Mouse (Mus musculus) midbrain, postnatal 0 days (tissue): ENCODE results near the gene Duxbl1. TPM values are rescaled to one million over a fixed set of nuclear protein-coding genes. Genes with fewer than 3 reads are reported as not detected.
A peak's percentile ranks its signal among the peaks of the same experiment; 100 is the strongest.
"Not testable (repeated sequence)": the region's sequence is repeated elsewhere in the genome, so short reads cannot be mapped to it uniquely, and the experiment has no call there.

Source experiments
- ATAC-seq: fragments of 200-750 bp; cut with Nextera tagmentation; 2 replicates; pipeline ENCODE4 v1.8.0; 2017; ENCODE audit warnings: moderate number of reproducible peaks, mild to moderate bottlenecking, moderate TSS enrichment, moderate library complexity; ENCODE audit not compliant: low FRiP score
- DNase-seq: peaks from one replicate; pipeline ENCODE4 v3.0.0-alpha.2; 2015; ENCODE audit warnings: low spot score
- H3K27ac ChIP-seq: fragments of 300-500 bp; sonication (generic); 2 replicates; pipeline ENCODE4 v1.5.1; 2014; ENCODE audit warnings: low read depth, mild to moderate bottlenecking, low read length, mixed read lengths
- H3K27me3 ChIP-seq: fragments of 300-500 bp; sonication (generic); 2 replicates; pipeline ENCODE4 v1.6.1; 2014; ENCODE audit warnings: low read length, control low read depth, mixed read lengths; ENCODE audit not compliant: insufficient read depth
- H3K36me3 ChIP-seq: fragments of 300-500 bp; sonication (generic); 2 replicates; pipeline ENCODE4 v1.6.1; 2014; ENCODE audit warnings: low read length, control low read depth, mixed read lengths; ENCODE audit not compliant: insufficient read depth
- H3K4me1 ChIP-seq: fragments of 300-500 bp; sonication (generic); 2 replicates; pipeline ENCODE4 v1.6.1; 2014; ENCODE audit warnings: mild to moderate bottlenecking, control low read depth, antibody characterized with exemption, low read length, mixed read lengths; ENCODE audit not compliant: insufficient read depth
- H3K4me2 ChIP-seq: fragments of 300-500 bp; sonication (generic); 2 replicates; pipeline ENCODE4 v1.6.1; 2014; ENCODE audit warnings: low read depth, mild to moderate bottlenecking, low read length, mixed read lengths; ENCODE audit not compliant: poor library complexity, severe bottlenecking
- H3K4me3 ChIP-seq: fragments of 300-500 bp; sonication (generic); 2 replicates; pipeline ENCODE4 v1.5.1; 2014; ENCODE audit warnings: low read depth, mild to moderate bottlenecking, low read length, moderate library complexity
- H3K9ac ChIP-seq: fragments of 300-500 bp; sonication (generic); replicated peaks from 2 replicates; pipeline ENCODE4 v1.6.1; 2014; ENCODE audit warnings: mild to moderate bottlenecking, low read length, moderate library complexity, mixed read lengths; ENCODE audit not compliant: poor library complexity, severe bottlenecking
- H3K9me3 ChIP-seq: fragments of 300-500 bp; sonication (generic); 2 replicates; pipeline ENCODE4 v1.6.1; 2016; ENCODE audit warnings: low read length, control low read depth
- WGBS: fragments of 180-500 bp; shearing (Covaris S2); extraction: QIAGEN DNeasy Blood & Tissue Kit; methylation state at CpG from one replicate; pipeline ENCODE4 v1.1.7; 2014; 5-methylcytosine and 5-hydroxymethylcytosine counted together
- polyA plus RNA-seq: library from polyadenylated mRNA; unstranded; fragments of >200 nt; fragmentation: Nextera tagmentation; extraction: Ambion mirVana; gene quantifications from 2 replicates; pipeline ENCODE4 v1.2.1, GENCODE M21; 2015
- total RNA-seq: library from RNA; depleted of rRNA; stranded (reverse); fragments of >200 nt; gene quantifications from 2 replicates; pipeline ENCODE4 v1.2.3, GENCODE M21; 2014; rRNA removed

Duxbl1 gene
- total RNA-seq (1.2 and 2.6 TPM in 2 replicates), polyA plus RNA-seq (1.2 and 1.3 TPM in 2 replicates)

DNA sequence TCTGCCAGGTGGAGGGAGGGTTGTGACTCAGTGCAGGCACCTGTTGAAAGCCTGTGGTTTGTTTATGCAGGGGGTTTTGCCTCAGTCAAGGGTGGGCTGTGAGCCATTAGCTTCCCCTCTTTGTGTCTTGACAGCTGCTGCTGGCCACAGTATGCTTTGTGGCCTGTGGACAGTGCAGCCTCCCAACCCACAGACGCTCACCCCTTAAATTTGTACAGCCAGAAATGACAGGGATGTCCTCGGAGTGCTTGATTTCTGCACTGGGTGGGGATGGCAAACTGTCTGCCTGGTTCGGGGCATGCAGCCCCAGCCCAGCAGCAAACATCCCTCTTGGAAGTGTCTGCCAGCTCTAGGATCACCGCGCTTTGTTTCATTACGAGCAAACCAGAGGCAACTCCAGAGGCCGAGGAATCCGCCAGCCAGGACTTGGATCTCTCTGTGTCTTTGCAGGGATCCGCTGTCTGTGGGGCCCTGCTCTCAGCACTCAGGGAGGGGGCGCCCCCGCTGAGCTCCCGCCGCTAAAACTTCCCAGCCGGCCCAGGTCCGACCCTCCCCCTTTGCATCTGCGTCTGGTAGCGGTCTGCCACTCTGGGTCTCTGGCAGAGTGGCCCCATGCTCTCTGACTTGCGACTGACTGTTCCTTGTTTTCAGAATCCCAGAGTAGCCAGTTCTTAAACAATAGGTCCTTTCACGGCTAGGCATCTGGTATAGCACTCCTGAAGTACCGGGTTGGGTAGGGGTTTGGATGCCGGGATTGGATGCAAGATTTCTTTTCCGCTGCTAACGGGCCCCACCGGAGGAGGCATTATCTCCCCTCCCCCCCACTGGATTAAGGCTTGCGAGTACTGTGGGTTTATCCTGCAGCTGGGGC lies at the start of gene Duxbl1:
TSS of gene Duxbl1 (plus strand) at position 207 of the 871 bp plus-strand sequence.
- H3K27ac ChIP-seq, H3K9ac ChIP-seq, H3K9me3 ChIP-seq, DNase-seq, H3K36me3 ChIP-seq, H3K4me3 ChIP-seq, H3K27me3 ChIP-seq, H3K4me2 ChIP-seq, H3K4me1 ChIP-seq: not testable (repeated sequence)
- no CpG with 5 or more reads among the region's 25 CpGs for WGBS
- ATAC-seq, result peak; percentile 93

DNA sequence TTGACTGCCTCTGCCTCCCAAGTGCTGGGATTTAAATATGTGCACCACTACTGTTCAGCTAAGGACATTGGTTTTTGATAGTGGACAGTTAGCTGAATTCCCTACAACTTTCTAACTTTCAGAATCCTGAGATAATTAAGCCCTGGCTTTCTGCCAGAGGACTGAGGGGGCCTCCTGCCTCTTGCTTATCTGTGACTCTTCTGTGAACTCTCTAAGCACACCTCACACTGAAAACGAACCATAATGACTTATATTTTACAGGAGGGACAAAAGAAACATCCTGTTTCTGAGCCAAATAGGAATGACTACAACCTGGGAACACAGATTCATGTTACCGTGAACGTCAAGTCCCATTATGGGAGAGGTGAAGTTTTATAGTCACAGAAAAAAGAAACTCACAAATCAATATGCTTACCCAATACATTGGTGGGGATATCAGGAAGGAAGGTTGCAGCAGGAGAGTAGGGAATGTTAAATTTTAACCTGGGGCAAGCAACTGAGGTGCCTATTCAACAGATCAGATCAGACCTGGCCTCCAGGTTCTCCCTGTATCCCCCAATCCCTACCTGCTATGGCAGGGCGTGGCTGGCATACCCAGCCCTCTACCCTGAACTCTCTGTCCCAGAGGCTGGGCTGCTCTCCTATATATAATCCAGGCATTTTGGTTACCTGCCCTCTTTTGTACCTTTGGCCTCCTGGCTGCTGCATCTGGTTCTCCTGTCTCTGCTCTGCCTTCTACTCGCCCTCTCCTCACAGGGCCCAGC lies 41.3 kb upstream of the Duxbl1 start:
- H3K9ac ChIP-seq, H3K36me3 ChIP-seq, DNase-seq, H3K27me3 ChIP-seq, H3K4me2 ChIP-seq, H3K4me3 ChIP-seq, H3K4me1 ChIP-seq, H3K27ac ChIP-seq, H3K9me3 ChIP-seq, ATAC-seq: not testable (repeated sequence)
- WGBS, result no CpG with 5 or more reads among the region's 5 CpGs

DNA sequence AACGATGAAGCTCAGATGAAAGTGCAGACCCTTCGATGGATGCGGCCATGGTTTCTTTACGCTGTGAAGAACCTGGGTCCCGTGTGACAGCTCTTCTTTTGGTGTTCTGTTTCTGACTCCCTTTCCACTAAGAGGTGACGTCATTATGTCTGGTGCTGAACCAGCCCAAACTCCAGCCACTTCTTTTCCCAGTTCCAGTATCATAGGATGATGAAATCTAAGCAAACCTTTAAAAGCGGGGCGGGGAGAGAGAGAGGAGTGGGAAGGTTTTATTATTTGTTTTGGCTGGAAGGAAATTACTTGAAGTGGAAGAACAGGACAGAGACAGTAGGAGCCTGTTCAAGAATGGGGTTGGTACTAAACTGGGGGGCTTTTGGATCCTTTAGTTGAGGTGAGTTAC lies 40.4 kb upstream of the Duxbl1 start, which contains the start of gene Cphx1:
TSS of gene Cphx1 (plus strand) at position 301 of the 400 bp plus-strand sequence.
- not testable (repeated sequence) for H3K4me2 ChIP-seq, DNase-seq, H3K36me3 ChIP-seq, H3K4me1 ChIP-seq, H3K27ac ChIP-seq, H3K9me3 ChIP-seq, H3K27me3 ChIP-seq, ATAC-seq, H3K4me3 ChIP-seq, H3K9ac ChIP-seq
- no CpG with 5 or more reads among the region's 8 CpGs for WGBS

- not testable (repeated sequence) for DNase-seq, H3K4me3 ChIP-seq, H3K4me1 ChIP-seq, H3K9ac ChIP-seq, H3K9me3 ChIP-seq, H3K27me3 ChIP-seq, H3K36me3 ChIP-seq, ATAC-seq, H3K27ac ChIP-seq, H3K4me2 ChIP-seq
- no CpG with 5 or more reads among the region's 3 CpGs for WGBS
These were observed 20.5 kb upstream of the Duxbl1 start for GRCm38 (mm10) chr14:25957861-25958260.

DNA sequence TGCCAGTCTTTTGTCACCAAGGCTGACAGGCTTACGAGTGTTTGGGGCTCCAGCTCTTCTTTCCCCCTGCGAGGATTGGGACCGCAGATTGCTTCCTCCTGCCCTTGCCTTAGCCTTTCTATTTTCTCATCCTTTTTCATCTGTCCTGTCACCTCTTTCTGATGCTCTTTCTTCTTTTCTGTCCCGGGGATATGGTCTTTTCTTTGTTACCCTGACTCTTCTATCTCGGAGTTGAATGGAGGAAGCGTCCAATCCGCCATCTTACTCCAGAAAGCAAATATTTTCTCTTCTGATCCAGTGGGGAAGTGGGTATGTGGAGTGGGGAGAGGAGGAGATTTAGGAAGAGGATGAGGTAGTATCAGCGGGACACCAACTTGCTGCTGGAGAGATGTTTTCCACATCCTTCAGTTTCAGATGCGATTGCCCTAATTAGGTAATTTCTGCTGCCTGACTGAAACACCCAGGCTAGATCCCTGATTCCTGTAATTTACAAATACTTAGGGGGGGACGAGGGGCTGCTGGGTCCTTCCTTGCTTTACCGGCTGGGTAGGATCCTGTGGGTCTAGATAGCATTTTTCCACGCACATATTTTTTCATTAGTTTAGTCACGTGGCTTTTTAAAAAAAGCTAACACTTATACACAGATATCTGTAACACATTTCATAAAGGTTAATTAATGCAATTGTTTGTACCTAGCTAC lies 1.0 kb downstream of the Duxbl1 start:
- H3K4me1 ChIP-seq, H3K27me3 ChIP-seq, H3K36me3 ChIP-seq, H3K9ac ChIP-seq, H3K4me3 ChIP-seq, H3K4me2 ChIP-seq, H3K27ac ChIP-seq, H3K9me3 ChIP-seq: not testable (repeated sequence)
- WGBS, result 0% methylated on average over 6 of the region's 13 CpGs
- ATAC-seq (peak; percentile 50; the same call in 1 of the 2 replicates), DNase-seq (peak; percentile 0)

- H3K27me3 ChIP-seq, H3K4me2 ChIP-seq, H3K4me3 ChIP-seq, H3K9ac ChIP-seq, H3K27ac ChIP-seq, ATAC-seq, H3K9me3 ChIP-seq, H3K4me1 ChIP-seq, DNase-seq, H3K36me3 ChIP-seq: not testable (repeated sequence)
- WGBS, result 81% methylated on average over 4 of the region's 9 CpGs
These were observed 3.5 kb downstream of the Duxbl1 start for GRCm38 (mm10) chr14:25981880-25982279.

DNA sequence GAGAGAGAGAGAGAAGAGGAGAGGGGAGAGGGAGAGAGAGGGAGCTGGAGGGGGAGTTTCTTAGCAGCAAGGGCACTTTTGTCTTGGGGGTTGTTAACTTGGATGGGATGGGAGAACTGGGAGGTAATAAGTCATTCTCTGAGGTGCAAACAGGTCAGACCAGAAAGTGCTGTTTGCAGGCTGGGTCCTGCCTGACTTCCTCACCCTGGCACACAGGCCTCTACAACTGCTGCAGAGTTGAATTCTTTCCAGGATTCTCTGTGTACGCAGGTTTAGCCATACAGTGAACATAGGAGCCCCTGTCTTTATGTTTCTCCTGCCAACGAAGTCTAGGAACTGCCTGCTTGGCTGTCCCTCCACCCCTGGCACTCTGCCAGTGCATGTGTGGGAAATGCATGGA lies 29.1 kb downstream of the Duxbl1 start:
- H3K9me3 ChIP-seq, ATAC-seq, H3K27ac ChIP-seq, H3K4me2 ChIP-seq, DNase-seq, H3K27me3 ChIP-seq, H3K4me1 ChIP-seq, H3K4me3 ChIP-seq, H3K9ac ChIP-seq, H3K36me3 ChIP-seq: not testable (repeated sequence)
- WGBS, result no CpG with 5 or more reads among the region's 2 CpGs

DNA sequence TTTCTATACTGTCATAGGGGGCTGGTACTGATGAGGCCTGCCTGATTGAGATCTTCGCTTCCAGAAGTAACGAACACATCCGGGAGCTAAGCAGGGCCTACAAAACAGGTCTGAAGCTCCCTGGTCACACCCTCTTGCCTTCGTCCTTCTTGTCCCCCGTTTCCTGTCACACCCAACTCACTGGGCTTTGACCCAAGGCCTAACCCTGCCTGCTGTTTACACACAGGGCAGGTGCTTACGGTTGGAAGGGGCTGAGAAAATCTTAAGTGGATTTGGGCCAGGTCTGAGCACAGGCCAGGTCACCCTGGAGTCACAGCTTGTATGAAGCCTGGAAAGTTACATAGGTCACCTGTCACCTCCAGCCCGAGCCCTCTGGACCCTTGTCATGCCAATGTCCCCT lies 38.0 kb downstream of the Duxbl1 start:
- H3K9me3 ChIP-seq, H3K27ac ChIP-seq, H3K9ac ChIP-seq, H3K36me3 ChIP-seq, ATAC-seq, H3K27me3 ChIP-seq, H3K4me2 ChIP-seq, H3K4me1 ChIP-seq, DNase-seq, H3K4me3 ChIP-seq: not testable (repeated sequence)
- no CpG with 5 or more reads among the region's 7 CpGs for WGBS
